Mouse (Mus musculus) right cerebral cortex, postnatal 10 days (tissue): ENCODE measurements around the gene Exosc1.
"Not testable (repeated sequence)": the region's sequence is repeated elsewhere in the genome, so short reads cannot be mapped to it uniquely, and the experiment has no call there.

ENCODE experiments used
- DNase-seq, 2 experiments: peaks; one replicate each; pipeline ENCODE4 v3.0.0; 2021; ENCODE audit warnings: low spot score in 2 of 2

Gene Exosc1

DNA sequence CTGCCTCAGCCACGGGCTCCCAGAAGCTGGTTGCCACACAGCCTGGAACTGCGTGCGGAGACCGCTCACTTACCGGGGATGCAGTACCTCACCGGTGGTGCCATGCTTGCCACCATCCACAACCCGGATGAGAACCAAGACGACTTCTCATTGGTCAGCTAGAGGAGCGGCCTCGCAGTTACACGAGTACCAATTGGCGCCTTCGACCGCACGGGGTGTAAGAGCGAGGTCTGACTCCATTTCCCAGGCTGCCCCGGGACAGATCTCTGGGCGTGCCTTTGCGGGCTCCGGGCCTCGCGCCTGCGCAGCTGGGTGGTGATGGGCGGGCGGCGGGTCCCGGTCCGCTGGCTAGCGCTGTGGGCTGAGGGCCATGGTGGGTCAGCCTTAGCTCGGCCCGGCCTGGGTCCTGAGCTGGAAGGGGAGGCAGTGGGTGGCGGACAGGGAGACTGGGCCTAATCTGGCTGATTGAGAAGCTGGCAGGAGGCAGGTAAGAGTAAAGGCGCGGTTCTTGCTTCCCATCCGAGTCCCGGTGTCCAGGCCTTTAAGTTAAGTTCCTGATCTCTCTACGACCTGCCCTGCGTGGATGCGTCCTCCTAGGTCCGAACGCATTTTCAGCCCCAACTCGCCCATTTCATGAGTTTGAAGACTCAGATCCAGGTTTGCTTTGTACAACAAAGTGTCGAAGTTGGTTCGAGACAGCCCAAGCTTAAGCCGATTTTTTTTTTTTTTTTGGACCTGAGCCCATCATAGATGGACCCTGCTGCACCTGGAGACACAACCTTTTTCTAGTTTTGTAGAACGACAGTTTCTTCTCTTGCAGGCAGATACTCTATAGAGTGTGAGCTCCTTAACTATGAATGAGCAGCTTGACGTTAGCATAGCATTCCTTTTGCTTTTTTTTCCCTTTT lies at the start of gene Exosc1, which contains the start of gene Zdhhc16:
Exosc1 (minus strand) TSS at position 245 of the 908 bp plus-strand sequence.
Zdhhc16 (plus strand) TSS at position 302 of the 908 bp plus-strand sequence.
- peak; percentile 99 to 100 for DNase-seq

DNA sequence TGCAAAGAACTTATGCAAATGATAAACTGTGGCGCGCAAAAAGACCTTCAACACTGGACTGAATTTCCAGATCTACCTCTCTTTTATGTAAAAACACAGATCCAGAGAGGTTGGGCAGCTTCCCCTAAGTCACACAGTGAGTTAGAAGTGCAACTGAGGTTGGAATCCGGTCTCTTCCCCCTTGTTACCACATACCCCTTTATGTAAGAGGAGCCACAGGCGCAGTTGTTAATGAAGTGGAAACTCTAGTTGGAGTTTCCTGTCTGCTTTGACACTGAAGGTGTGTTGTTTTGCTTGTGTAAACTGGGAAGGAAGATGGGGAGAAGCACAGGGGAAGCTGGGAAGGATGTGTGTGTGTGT lies 49.5 kb upstream of the Exosc1 start:
- DNase-seq = no peak

DNA sequence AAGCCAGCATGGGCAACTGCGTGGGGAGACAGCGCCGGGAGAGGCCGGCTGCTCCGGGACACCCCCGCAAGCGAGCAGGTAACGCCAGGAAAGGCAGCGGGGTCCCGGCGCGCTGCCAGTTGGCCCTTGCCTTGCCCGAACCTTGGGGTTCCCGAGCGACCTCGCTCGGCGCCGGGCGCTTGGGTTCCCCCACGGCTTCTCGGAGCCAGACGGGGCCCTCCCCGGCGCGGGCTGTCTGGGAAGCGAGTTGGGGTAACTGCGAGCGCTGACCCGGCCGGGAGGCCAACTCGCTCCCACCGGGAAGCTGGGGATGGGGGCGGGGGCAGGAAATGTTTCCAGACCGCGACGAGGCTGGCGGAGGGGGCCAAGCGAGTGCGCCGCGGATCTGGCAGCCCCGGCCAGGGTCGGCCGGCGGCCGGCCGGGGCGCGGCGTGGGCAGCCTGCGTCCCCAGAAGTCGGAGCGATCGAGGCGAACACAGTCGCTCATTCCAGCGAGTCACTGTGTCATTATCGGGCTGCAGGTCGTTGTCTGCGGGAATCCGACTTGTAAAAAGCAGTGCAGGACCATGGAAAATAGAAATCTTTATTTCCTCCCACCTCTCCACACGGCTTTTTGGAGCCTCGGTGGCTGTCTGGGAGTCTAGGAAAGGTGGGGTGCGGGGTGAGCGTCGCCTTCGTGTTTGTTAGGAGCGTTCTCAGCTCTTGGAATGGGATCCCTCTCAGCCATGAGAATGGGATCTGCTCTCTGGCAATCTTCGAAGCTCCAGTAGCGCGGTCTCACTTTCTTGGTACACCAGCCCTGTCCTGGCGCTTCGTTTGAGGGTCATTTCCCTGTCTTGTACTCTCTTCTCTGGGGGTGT lies 48.9 kb upstream of the Exosc1 start:
- DNase-seq = peak; percentile 66 to 67

DNA sequence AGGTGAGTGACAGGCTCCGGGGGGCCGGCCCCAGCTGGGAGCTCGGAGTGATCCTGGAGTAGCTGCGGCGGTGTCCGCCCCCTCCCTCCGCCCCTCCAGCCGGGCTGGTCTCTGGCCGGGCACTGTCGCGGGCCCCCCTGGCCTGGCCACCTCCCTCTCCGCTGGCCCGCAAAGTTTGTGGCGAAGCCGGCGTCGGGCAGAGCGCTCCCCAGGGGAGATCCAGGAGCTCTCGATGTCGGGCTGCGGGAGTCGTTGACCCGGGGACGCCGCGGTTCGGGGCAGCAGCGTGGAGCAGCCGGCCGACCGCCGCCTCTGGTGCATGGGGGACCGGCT lies 48.3 kb upstream of the Exosc1 start, which contains the start of gene Ubtd1:
Ubtd1 (plus strand) TSS at position 169 of the 333 bp plus-strand sequence.
- DNase-seq = no peak

DNA sequence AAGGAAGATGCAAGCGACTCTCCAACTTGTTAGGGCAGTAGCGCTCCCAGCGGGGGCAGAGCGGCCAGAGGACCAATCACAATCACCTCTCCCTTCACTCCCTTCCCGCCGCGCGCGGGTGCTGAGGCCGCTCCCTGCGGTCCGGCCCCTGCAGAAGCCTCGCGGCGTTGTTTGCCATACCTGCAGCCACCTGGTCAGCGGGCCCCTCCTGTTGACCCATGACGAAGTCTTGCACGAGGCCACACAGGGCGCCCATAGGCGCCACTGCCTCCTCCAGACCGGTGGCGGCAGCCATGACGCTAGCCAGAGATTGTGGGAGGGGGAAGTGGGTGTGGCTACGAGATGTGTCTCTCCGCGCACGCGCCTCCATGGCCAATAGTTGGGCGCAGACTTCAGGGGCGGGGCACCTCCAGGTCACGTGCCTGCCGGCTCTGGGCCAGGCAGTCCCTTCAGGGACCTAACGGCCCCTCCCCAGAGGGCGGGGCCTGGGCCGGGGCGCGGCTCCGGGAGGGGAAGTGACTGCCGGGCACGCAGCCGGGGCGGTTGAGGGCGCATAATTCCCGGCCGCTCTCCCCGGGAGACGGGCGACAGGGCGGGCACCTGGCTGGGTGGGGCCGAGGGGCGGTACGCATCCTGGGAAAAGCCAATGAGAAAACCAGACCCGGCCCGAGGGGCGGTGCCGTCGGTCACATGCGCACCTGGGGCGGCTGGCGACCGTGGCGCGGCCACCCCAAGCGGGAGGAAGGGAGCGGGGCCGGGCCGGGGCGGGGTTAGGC lies 47.8 kb upstream of the Exosc1 start, which contains the start of gene Mms19:
Mms19 (minus strand) TSS at position 339 of the 776 bp plus-strand sequence.
- peak; percentile 99 to 100 for DNase-seq

DNA sequence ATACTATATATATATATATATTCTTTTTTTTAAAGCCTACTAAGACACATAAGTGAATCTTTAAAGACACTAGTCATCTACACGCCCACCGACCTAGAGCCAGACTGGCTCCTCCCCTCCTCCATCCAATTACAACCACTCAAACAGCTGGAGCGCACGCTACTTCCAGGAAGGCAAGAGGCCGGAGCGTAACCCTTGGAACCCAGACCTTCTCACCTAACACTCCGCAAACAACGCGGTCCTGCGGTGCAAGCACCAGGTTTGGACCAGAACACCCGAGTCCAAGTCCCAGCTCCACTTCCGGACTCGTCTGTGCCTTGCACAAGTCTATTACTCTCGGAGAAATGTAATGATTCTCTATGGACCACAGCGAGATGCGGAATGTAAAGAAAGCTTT lies 47.2 kb upstream of the Exosc1 start:
- peak; percentile 51 to 65 for DNase-seq

DNA sequence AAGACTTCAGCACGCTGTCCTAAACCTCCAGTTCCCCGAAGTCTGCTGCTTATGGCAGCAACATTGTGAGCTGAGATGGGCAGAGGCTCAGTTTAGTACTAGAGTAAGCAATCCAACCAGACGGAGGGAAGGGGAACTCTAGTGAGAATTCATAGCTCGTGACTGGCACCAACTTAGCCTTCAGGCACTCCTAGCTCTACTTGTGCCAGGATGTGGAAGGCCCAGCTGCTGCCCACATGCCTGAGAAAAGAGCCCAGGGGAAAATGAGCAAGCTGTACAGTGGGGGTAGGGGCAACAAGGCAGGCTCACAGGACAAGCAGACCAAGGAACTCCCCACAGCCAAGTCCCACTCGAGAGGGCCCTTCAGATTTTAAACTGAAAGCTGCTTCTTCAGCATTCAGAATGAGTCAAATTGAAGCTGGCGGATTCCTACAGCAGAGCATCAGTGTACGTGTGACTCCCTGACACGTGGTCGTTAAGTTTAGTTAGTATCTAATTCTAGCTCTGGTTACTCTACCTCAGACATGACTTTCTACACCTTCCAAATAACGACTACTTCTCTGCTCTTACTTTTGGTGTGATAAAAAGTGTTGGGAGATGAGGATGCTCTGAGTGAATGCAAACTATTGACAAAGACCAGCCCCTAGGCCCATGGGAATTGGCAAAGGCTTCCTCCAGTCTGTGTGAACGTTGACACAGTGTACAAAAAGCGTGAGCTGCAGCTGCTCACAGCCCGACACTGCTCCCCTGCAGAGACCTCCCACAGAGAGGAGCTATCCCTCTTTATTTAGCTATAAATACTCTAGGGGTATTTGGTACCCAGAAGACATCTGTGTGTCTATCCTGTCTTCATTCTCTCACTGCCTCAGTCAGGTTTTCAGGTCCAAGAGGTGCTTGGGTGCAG lies 40.9 kb upstream of the Exosc1 start:
- DNase-seq = peak; percentile 57 to 77

DNA sequence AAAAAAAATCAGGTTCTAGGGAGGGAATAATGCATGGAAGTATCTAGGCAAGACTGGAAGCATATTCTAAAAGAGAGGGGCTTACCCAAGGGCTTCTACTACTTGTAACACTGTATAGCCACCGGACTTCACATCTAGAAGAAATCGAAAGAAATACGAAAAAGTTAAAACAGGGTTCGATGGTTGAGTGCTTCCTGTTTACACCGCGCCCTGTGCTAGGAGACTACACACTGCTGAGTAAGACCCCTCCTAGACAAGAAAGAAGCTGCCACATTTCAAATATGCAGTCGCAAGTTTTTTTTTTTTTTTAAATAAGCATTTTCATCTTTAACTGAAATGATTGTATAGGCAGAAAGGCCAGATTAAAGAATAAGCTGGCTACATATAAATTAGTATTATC lies 36.4 kb upstream of the Exosc1 start:
- DNase-seq = no peak

DNA sequence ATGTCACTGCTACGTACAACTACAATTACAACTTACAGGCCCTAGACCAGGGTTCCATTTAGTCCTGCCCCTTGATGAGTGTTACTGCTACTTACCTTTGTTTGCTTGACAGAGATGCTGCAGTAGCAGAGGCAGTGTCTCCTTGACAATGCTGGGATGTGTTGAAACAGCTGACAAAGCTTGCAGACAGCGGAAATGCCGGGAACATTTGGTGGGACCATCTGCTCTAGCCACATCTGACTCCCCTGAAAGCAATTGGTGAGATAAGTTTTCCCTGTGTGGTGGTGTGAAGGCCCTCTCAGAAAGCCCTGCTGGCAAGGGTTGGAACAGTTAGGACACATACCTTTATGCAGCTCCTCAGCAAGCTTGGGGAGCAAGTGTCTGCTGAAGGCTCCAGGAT lies 20.4 kb upstream of the Exosc1 start:
- DNase-seq = no peak

DNA sequence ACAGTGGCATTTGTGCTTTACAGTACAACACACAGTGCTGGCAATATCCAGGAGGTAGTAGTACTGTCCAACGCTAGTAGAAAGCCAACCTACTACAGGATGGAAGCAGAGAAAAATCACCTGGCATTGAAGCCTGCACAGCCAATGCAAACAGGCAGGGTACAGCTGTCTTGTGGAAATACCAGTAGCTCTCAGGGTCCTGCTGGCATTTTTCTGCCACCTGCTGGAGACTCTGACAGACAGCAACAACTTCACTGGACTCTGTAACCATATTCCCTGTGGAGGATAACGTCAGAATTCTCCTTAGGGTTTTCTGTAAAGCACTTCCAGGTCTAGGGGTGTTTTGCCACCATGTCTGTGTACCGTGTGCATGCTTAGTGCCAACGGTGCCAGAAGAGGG lies 19.1 kb upstream of the Exosc1 start:
- DNase-seq = peak in 1 of 2 experiments; percentile 48

DNA sequence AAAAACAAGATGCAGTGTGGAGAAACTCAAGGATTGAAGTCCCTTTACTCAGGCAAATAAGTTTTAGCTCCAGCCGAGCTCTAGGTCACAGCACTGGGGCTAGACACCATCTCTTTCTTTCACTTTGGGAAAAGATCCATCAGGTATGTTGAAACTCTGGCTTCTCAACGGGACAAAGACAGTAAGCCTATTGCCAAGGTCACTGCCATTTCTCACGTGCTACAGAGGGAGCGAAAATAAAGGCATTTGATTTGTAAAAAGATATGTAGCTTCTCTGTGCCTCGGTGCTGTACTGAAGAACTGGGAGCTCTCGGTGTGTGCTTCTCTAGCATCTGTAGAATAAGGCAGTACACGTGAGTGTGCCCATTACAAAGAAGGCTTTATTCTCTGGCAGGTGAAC lies 10.6 kb upstream of the Exosc1 start:
- no peak for DNase-seq

DNA sequence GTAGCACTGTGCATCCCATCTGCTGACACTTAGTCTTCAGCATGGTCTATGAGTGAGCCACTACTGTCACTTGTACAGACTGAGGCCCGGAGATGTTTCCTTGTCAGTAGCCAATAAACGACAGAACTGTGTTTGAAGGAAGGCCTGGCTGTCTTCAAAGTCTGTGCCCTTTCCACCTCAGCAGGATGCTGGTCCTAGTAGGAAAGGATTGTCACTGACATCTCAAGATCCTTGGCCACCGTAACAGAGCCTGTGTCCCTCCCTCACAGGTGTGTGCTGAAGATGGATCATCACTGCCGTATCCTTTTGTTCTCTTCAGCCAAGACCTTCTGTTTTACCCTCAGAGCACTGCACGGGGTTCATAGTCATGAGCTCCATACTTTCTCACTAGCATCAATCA lies 5.3 kb upstream of the Exosc1 start:
- no peak for DNase-seq

DNA sequence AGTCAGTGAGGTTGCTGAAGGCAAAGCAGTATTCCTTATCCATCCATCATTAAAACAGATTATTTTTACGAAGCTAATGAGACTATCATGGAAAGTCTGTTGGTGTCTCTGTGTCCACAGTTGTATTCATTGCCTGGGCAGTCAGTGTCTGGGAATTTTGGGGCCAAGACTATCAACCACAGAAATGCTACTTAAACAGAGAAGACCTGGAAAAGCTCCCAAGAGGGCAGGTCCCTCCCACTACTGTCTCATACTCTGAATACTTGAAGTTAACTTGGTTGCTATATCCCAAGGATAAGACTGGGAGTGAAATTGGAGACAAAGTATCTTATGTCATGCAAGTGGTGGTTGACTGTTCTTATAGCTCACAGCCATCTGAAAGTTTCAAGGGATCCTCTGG lies 2.7 kb upstream of the Exosc1 start:
- DNase-seq = no peak

DNA sequence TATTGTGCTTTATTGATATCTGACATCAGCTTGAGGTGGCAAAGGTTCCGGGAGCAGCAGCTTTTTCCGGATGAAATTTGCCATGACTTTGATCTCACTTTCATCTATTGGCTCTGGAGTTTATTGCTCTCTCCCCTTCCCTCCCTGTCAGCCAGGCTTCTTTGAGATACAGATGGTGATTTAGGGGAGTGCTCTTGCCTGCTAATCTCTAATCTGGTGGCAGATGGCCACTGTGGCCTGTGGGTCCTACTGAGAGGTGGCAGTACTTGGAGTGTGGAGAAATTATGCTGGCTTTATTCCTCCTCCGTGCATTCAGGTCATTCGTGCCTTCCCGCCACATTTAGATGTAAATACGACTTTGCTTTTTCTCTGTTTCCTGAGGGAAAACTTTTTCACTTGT lies 901 bp upstream of the Exosc1 start:
- no peak for DNase-seq

DNA sequence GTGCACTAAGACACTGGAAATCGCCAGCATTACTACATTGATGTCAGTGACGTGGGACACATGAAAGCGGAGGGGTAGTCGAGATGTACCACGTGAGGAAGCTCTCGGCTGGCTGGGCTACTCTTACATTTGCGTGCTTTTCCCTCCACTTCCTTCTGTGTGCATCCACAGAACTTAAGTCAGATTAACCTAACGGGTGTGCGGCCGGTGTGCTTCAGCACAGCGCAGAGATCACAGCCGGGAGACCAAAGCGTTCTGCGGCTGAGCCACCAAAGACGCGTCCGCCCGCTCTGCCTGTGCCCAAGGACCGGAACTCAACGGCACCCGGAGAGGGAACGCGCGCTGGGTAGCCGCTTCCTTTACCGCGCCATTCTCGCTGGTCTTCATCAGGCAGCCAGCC lies 537 bp downstream of the Exosc1 start:
- no peak for DNase-seq

DNA sequence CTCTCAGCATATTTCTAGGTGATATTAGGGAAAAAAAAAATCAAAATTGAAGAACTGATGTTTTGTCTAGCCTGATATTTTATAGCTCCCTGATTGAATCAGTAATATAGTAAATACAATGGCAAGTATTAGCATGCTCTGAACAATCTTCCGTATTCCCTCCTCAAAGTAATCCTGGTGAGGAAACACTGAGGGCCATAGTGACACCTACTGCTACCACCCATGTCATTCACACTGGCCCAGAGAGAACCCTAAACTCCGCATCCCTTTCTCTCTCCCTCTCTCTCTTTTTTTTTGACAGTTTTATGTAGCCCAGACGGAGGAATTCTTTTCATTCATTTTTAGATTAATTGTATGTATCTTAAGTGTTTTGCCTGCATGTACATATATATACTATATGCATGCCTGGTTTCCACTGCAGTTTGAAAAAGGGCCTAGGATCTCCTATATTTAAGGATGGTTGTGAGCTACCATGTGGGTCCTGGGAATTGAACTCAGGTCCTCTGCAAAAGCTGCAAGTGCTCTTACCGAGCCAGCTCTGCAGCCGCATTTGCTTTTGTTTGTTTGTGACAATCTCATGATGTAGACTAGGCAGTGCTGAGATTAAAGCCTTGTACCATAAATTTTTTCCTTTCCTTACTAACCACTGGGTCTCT lies 12.7 kb downstream of the Exosc1 start:
- DNase-seq = no peak

DNA sequence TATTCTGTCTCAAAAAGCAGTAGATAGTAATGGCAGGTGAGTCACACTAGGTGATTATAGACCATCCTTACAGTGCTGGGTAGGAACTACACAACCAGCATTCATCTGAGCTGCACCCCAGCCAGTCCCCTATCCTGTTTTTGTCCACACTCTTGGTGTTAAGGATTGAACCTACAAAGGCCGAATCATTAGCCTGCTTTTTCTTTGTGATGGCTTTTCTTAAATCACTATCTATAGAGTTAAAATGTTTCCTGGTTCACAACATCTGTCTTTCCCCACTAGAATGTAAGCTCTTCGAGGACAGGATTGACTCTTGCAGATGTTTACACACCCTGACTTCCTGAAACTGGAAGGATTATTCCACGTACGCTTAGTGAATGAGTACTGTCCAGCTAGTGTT lies 13.8 kb downstream of the Exosc1 start:
- no peak for DNase-seq

DNA sequence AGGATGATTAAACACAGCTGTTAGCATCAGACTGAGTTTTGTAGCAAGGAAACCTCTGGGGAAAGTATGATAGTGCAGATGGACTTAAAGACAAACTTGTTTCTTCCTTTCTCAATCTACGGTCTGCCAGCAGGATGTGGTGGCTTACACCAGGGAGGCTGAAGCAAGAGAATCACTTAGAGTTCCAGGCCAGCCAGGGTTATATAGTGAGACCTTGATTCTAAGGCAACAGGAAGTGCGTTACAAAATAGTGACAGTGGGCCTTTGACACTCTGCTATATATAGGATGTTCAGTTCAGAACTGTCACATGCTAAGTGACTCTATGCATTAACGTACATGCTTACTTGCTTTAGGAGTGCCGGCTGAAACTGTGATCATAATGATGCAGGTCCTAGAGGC lies 16.4 kb downstream of the Exosc1 start:
- no peak for DNase-seq

DNA sequence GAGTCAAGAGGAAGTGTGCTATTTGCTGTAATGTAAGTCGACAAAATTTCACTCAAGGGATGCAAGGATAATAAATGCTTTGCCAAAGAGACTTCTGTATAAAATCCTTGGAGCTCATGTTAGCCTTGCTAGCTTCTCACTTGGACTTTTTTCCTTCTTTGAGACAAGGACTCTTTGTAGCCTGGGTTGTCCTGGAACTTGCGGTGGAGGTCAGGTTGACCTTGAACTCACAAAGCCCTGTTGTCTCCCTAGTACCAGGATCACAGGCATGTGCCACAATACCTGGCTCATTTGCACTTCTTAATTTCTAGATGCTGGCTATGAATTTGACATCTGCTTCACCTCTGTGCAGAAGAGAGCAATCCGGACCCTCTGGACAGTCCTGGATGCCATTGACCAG lies 17.9 kb downstream of the Exosc1 start:
- no peak for DNase-seq

DNA sequence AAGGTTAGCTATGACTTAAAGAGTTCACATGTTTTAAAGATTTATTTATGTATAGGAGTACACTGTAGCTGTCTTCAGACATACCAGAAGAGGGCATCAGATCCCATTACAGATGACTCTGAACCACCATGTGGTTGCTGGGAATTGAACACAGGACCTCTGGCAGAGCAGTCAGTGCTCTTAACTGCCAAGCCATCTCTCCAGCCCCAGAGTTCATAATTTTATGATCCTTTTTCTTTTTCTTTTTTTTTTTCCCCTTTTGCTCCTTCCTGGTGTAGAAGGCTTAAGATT lies 18.7 kb downstream of the Exosc1 start:
- DNase-seq = not testable (repeated sequence)
